Mouse (Mus musculus): ENCODE results near the gene Ror2.

DNA sequence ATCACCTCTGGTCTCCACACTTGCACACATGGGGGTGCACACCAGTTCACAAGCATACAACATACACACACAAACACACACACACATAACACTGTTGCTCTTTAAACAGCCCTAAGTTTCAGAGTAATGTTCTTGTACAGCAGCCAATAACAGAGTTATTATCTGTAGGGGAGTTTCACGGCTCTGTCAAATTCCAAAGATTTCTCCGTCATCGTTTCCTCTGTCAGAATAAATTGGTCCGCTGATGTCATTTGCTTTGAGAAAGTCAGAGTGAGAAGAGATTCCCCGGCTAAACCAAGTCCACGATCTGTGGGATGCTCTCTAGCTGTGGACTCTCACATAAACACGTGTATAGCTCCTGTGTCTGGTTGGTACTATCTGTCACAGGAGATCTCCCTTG is 59.5 kb downstream of the Ror2 start:
- no peak for TF ChIP-seq CTCF (IDR thresholded peaks at IDR 0.05; ENCODE audit: low read depth, low read length)
- TF ChIP-seq POLR2A (IDR thresholded peaks at IDR 0.05; ENCODE audit: extremely low read depth, insufficient read depth, low read length) = no peak

Data from liver, adult 2 months (tissue).